Mouse (Mus musculus) mesoderm, embryonic 11.5 days (tissue): Measurements from ENCODE around the gene Rab3gap2.
A peak's percentile ranks its signal among the peaks of the same experiment; 100 is the strongest.

Source experiments
- DNase-seq: peaks from one replicate; pipeline ENCODE4 v3.0.0-alpha.2; 2012; ENCODE audit warnings: low read depth, low spot score

The Rab3gap2 gene

GRCm38 (mm10) chr1:185226889-185227288, 23.0 kb downstream of the Rab3gap2 start:
- no peak for DNase-seq

- DNase-seq = no peak
Observed at GRCm38 (mm10) chr1:185227766-185228165, 23.8 kb downstream of the Rab3gap2 start.

- DNase-seq = peak; percentile 11
Observed at GRCm38 (mm10) chr1:185229406-185230201, 25.7 kb downstream of the Rab3gap2 start.

- no peak for DNase-seq
Observed at GRCm38 (mm10) chr1:185235837-185236236, 31.9 kb downstream of the Rab3gap2 start.

- no peak for DNase-seq
Observed at GRCm38 (mm10) chr1:185236530-185236929, 32.6 kb downstream of the Rab3gap2 start.

GRCm38 (mm10) chr1:185243013-185243412, 39.1 kb downstream of the Rab3gap2 start:
- no peak for DNase-seq

- no peak for DNase-seq
Observed at GRCm38 (mm10) chr1:185245456-185245855, 41.5 kb downstream of the Rab3gap2 start.

GRCm38 (mm10) chr1:185247429-185248085, 43.6 kb downstream of the Rab3gap2 start:
- DNase-seq = no peak

GRCm38 (mm10) chr1:185248728-185249127, 44.8 kb downstream of the Rab3gap2 start:
- DNase-seq = no peak

- DNase-seq = no peak
Observed at GRCm38 (mm10) chr1:185252351-185252750, 48.4 kb downstream of the Rab3gap2 start.

GRCm38 (mm10) chr1:185253140-185253892, 49.4 kb downstream of the Rab3gap2 start:
- DNase-seq = no peak

GRCm38 (mm10) chr1:185255336-185255735, 51.4 kb downstream of the Rab3gap2 start:
- no peak for DNase-seq

- no peak for DNase-seq
Observed at GRCm38 (mm10) chr1:185256753-185257152, 52.8 kb downstream of the Rab3gap2 start.

GRCm38 (mm10) chr1:185262565-185262964, 58.6 kb downstream of the Rab3gap2 start:
- DNase-seq = peak; percentile 29

- DNase-seq = no peak
Observed at GRCm38 (mm10) chr1:185268675-185269074, 64.8 kb downstream of the Rab3gap2 start.

GRCm38 (mm10) chr1:185270403-185271097, 66.6 kb downstream of the Rab3gap2 start:
- no peak for DNase-seq

- no peak for DNase-seq
Observed at GRCm38 (mm10) chr1:185271373-185271772, 67.5 kb downstream of the Rab3gap2 start.

- no peak for DNase-seq
Observed at GRCm38 (mm10) chr1:185274819-185275545, 71.1 kb downstream of the Rab3gap2 start.

GRCm38 (mm10) chr1:185275976-185276375, 72.1 kb downstream of the Rab3gap2 start:
- DNase-seq = no peak

- DNase-seq = no peak
Observed at GRCm38 (mm10) chr1:185277022-185277421, 73.1 kb downstream of the Rab3gap2 start.

- DNase-seq = no peak
Observed at GRCm38 (mm10) chr1:185279288-185279687, 75.4 kb downstream of the Rab3gap2 start.
